Mouse (Mus musculus) E14TG2a.4 (cell line): Measurements from ENCODE around the gene Gstm1.

Source experiments
- CTCF ChIP-seq: conservative IDR thresholded peaks from 2 replicates; pipeline ENCODE4 v1.5.1; 2014; ENCODE audit warnings: low read length
- NANOG ChIP-seq: IDR thresholded peaks from 2 replicates; pipeline ENCODE4 v1.6.1; 2014; ENCODE audit warnings: borderline replicate concordance, low read length, mixed read lengths
- POU5F1 ChIP-seq: IDR thresholded peaks from 2 replicates; pipeline ENCODE4 v1.6.1; 2014; ENCODE audit warnings: low read length, borderline replicate concordance

- TF ChIP-seq CTCF (no peak), NANOG (no peak), POU5F1 (no peak)
Measured at GRCm38 (mm10) chr3:108028641-108029365, 11.0 kb upstream of the Gstm1 start.
